Mouse (Mus musculus): ENCODE measurements around the gene Clpsl2.

DNA sequence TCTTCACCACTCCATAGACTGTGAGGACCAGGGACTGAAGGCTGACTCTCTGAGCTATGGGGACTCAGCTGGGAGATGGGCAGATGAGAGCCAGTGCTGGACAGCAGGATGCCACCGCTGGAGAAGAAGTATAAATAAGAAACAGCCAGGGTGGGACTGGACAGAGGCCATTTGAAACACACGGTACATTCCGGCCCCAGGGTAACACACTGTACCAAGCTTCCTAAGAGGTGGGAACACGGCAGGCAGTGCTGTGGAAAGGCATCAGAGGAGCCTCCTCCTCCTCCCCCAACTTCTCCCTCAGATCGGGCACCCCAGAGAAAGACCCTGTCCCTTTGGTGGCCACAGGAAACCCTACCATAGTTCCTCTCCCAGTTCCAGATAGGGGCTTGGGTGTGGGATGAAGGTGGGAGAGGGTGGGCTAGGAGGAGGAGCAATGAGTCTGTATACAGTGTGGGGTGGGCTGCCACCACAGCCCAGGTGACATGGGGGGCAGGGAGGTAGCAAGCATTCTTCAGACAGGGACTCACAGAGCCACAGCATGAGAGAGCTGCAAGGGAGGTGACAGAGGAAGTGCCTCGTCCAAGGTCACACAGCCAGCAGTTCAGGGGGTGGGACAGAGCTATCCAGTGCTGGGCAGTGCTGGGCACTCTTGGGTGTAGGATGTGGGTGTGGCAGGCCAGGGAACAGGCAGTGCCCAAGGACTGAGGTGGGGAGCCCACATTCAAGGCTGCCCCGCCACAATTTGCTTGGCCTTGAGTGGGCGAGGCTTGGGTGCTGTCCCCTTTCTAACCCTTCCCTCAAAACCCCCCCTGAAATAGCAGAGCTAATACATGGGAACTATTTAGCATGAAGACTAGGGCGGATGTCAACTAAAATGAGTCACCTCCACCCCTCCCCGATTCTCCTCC is 33.5 kb upstream of the Clpsl2 start:
- no peak for TF ChIP-seq CTCF (IDR thresholded peaks at IDR 0.05; ENCODE audit: extremely low read depth, insufficient read depth, low read length)
- no peak for TF ChIP-seq POLR2A (IDR thresholded peaks at IDR 0.05; ENCODE audit: extremely low read depth, insufficient read depth, low read length)
